Mouse (Mus musculus) kidney, adult 2 months (tissue): Measurements from ENCODE around the gene Dmbx1.

Experiments used
- CTCF ChIP-seq: fragments of 200-500 bp; conservative IDR thresholded peaks from 2 replicates; pipeline ENCODE4 v1.5.1; 2011; ENCODE audit warnings: low read depth, mild to moderate bottlenecking, control low read depth, low read length, moderate library complexity, mixed read lengths; ENCODE audit not compliant: insufficient read depth, insufficient read length
- POLR2A ChIP-seq: fragments of 200-500 bp; IDR thresholded peaks from one replicate; pipeline ENCODE4 v1.6.1; 2011; ENCODE audit warnings: low read depth, low read length, control low read depth

GRCm38 (mm10) chr4:115987436-115987835, 47.7 kb upstream of the Dmbx1 start:
- TF ChIP-seq CTCF (no peak), POLR2A (no peak)
